Mouse (Mus musculus): ENCODE results near the gene LTO1. TPM values are rescaled to one million over a fixed set of nuclear protein-coding genes. Genes with fewer than 3 reads are reported as not detected.

Gene LTO1
- polyA plus RNA-seq, 1 experiment: 13.5 TPM

DNA sequence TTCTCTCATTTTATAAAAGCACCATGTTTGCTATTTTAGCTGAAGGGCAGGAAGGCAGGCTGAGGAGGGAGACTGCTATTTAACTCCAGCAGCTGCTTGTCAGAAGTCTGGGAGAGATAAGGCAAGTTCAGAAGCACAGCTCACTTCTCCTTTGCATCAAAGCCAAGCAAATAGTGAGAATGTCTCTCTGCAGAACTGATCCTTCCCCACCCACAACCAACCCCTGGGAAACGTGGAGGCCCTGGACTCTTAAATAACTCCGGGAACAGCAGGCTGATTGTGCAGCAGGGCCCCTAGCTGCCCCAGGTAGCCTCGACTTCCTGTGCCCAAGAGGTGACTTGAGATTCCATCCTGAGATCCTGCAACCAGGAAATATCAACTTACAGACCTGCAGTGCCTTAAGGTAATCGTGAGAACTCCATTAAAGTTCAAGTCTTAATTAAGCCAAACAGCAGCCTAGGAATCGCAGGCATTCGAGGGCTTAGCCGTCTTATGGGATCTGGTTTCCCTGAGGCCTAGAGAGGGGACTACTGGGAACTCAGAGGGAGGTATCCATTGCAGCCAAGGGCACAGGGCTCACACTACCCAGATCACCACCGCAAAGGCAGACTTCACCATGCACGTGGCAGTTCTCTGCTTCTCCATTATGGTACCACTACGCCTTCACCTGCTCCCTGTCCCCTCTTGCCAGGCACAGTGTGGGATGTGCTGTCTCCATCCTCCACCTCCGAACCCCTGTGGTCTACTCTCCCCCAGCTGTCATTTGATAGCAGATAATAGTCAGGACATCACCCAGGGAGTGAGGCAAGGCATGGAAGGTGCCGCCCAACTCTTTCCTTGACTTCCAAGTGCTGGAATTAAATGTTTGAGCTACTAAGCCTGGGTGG is 43.9 kb downstream of the LTO1 start:
- Histone ChIP-seq H3K36me3 (ENCODE audit: control insufficient read depth, insufficient read depth) (no peaks in the 10 kb centered on the region), H3K79me3 (ENCODE audit: low read depth) (no peaks in the 10 kb centered on the region), H3ac (ENCODE audit: control insufficient read depth, insufficient read length, low read depth) (no peak overlapping the region), H3K27me3 (ENCODE audit: control insufficient read depth, insufficient read depth, insufficient read length) (no peaks in the 10 kb centered on the region), H3K79me2 (ENCODE audit: control insufficient read depth, insufficient read depth) (no peaks in the 10 kb centered on the region), H3K4me3 (ENCODE audit: insufficient read depth, poor library complexity, severe bottlenecking) (no peak overlapping the region)
- TF ChIP-seq MYOG (IDR thresholded peaks at IDR 0.05; ENCODE audit: control insufficient read depth, extremely low read depth, insufficient read length) (no peak), CTCF (IDR thresholded peaks at IDR 0.05; ENCODE audit: control insufficient read depth, insufficient read depth, insufficient read length) (no peak), FOSL1 (IDR thresholded peaks at IDR 0.05; ENCODE audit: insufficient read depth, low read length, poor library complexity, severe bottlenecking) (no peak), USF1 (IDR thresholded peaks at IDR 0.05; ENCODE audit: low read depth) (no peak), MAX (IDR thresholded peaks at IDR 0.05) (no peak), CEBPB (IDR thresholded peaks at IDR 0.05; ENCODE audit: low read depth) (no peak), MYOD1 (IDR thresholded peaks at IDR 0.05; ENCODE audit: control insufficient read depth, insufficient read length, low read depth) (no peak)

DNA sequence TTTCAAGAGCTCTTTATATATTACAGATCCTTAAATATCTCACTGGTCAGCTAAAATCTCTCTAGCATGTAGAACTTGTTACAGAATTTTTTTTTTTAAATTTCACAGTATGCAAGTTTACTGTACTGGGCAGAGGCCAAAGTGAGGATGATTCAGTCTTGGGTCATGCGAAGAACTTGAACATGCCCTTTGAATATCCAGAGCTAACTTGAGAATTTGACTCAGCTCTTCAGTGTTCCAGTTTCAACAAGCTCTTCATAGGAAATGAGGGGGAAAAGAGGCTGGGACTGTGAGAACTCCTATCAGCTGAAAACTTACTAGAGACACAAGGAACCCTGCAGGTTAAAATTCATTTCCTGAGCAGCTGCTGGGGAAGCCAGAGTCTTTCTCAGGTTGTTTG is 49.0 kb downstream of the LTO1 start:
- no peaks in the 10 kb centered on the region for H3K79me2 ChIP-seq (ENCODE audit: control insufficient read depth, insufficient read depth)
- no peak overlapping the region for H3ac ChIP-seq (ENCODE audit: control insufficient read depth, insufficient read length, low read depth)
- no peak for TF ChIP-seq MAX (IDR thresholded peaks at IDR 0.05)
- TF ChIP-seq MYOG (IDR thresholded peaks at IDR 0.05; ENCODE audit: control insufficient read depth, extremely low read depth, insufficient read length): no peak
- peak; percentile 26 for TF ChIP-seq FOSL1 (IDR thresholded peaks at IDR 0.05; ENCODE audit: insufficient read depth, low read length, poor library complexity, severe bottlenecking)
- no peaks in the 10 kb centered on the region for H3K36me3 ChIP-seq (ENCODE audit: control insufficient read depth, insufficient read depth)
- H3K4me3 ChIP-seq (ENCODE audit: insufficient read depth, poor library complexity, severe bottlenecking): no peak overlapping the region
- no peaks in the 10 kb centered on the region for H3K27me3 ChIP-seq (ENCODE audit: control insufficient read depth, insufficient read depth, insufficient read length)
- H3K79me3 ChIP-seq (ENCODE audit: low read depth): no peaks in the 10 kb centered on the region

DNA sequence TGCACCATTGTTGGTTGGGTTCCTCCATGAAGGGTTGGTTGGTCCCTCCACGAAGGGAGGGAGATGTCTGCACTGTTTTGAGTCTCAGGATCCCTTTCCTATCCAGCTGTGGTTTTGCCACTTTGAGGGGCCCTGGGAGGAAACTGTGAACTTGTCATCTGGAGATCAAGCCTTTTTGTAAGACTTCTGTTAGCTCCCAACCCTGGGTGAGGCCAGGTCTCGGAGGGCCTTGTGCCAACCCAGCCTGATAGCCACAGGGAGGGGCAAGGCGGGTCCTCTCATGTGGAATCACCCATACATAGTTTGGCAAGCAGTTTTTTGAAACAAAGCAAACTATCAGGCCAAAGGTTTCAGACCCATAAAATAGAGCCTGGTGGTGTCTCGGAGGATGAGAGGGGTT is 49.4 kb downstream of the LTO1 start:
- Histone ChIP-seq H3K79me2 (ENCODE audit: control insufficient read depth, insufficient read depth) (no peaks in the 10 kb centered on the region), H3K4me3 (ENCODE audit: insufficient read depth, poor library complexity, severe bottlenecking) (no peak overlapping the region), H3K79me3 (ENCODE audit: low read depth) (no peaks in the 10 kb centered on the region), H3K27me3 (ENCODE audit: control insufficient read depth, insufficient read depth, insufficient read length) (no peaks in the 10 kb centered on the region), H3K36me3 (ENCODE audit: control insufficient read depth, insufficient read depth) (no peaks in the 10 kb centered on the region), H3ac (ENCODE audit: control insufficient read depth, insufficient read length, low read depth) (no peak overlapping the region)
- TF ChIP-seq CEBPB (IDR thresholded peaks at IDR 0.05; ENCODE audit: low read depth) (no peak), CTCF (IDR thresholded peaks at IDR 0.05; ENCODE audit: control insufficient read depth, insufficient read depth, insufficient read length) (no peak)

DNA sequence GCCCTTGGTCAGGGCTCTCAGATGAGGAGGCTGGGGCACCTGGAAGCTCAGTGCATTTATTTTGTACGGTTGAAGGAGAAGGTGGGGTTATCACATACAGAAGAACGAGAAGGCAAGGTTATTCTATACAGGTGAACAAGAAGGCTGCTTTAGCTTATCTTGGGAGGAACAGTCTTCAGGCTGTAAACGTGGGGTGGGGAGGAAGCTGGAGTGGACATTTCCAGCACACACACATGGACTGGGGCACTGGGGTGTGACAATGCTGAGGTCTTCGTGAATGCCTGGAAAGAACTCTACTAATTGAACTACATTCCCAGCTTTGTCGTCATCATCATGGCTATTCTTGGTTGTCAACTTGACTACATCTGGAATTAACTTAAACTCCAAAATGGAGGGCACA is 51.0 kb downstream of the LTO1 start:
- Histone ChIP-seq H3K4me3 (ENCODE audit: insufficient read depth, poor library complexity, severe bottlenecking) (no peak overlapping the region), H3K36me3 (ENCODE audit: control insufficient read depth, insufficient read depth) (no peaks in the 10 kb centered on the region), H3K79me3 (ENCODE audit: low read depth) (no peaks in the 10 kb centered on the region), H3K79me2 (ENCODE audit: control insufficient read depth, insufficient read depth) (no peaks in the 10 kb centered on the region), H3K27me3 (ENCODE audit: control insufficient read depth, insufficient read depth, insufficient read length) (no peaks in the 10 kb centered on the region), H3ac (ENCODE audit: control insufficient read depth, insufficient read length, low read depth) (no peak overlapping the region)
- TF ChIP-seq MYOG (IDR thresholded peaks at IDR 0.05; ENCODE audit: control insufficient read depth, extremely low read depth, insufficient read length): no peak
- TF ChIP-seq FOSL1 (IDR thresholded peaks at IDR 0.05; ENCODE audit: insufficient read depth, low read length, poor library complexity, severe bottlenecking): no peak
- no peak for TF ChIP-seq MYOD1 (IDR thresholded peaks at IDR 0.05; ENCODE audit: control insufficient read depth, insufficient read length, low read depth)
- no peak for TF ChIP-seq USF1 (IDR thresholded peaks at IDR 0.05; ENCODE audit: low read depth)
- TF ChIP-seq CEBPB (IDR thresholded peaks at IDR 0.05; ENCODE audit: low read depth): no peak
- no peak for TF ChIP-seq CTCF (IDR thresholded peaks at IDR 0.05; ENCODE audit: control insufficient read depth, insufficient read depth, insufficient read length)
- TF ChIP-seq MAX (IDR thresholded peaks at IDR 0.05): no peak

DNA sequence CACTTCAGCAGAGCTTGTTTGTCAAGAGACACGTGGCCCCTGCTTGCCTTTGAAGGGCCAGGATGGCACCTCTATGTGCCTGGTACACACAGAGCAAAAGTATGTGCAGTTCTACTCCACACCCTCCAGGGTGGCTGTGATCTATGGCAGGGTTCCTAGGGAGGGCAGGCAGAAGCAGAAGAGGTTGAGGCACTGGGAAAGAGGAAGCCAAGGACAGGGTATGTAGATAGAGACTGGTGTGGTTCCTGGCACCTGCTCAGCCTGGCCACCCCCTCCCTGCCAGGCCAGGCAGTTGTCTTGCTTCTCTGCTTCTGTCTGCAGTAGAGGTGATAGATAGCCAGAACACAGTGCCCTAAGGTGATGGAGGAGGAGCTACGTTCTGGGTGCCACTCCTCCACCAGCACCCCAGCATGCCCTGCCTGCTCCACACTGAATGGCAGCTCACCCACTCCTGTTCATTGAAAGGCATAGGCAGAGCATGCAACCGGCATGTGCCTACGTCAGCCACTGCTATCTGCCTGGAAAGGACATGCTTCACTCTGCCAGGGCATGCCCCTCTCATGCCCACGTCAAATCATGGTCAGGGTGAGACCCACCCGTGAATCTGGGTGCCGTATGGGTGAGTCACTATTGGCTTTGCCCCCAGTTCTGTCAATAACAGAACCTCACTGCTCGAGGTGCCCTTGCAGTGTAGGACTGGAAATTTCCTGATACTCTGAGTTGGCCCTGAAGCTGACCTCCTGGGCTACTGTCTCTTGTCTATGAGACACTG is 56.3 kb downstream of the LTO1 start:
- H3K27me3 ChIP-seq (ENCODE audit: control insufficient read depth, insufficient read depth, insufficient read length): no peaks in the 10 kb centered on the region
- H3K79me2 ChIP-seq (ENCODE audit: control insufficient read depth, insufficient read depth): no peaks in the 10 kb centered on the region
- no peaks in the 10 kb centered on the region for H3K79me3 ChIP-seq (ENCODE audit: low read depth)
- TF ChIP-seq MYOD1 (IDR thresholded peaks at IDR 0.05; ENCODE audit: control insufficient read depth, insufficient read length, low read depth) (no peak), CEBPB (IDR thresholded peaks at IDR 0.05; ENCODE audit: low read depth) (no peak), MYOG (IDR thresholded peaks at IDR 0.05; ENCODE audit: control insufficient read depth, extremely low read depth, insufficient read length) (no peak), USF1 (IDR thresholded peaks at IDR 0.05; ENCODE audit: low read depth) (no peak), MAX (IDR thresholded peaks at IDR 0.05) (no peak), FOSL1 (IDR thresholded peaks at IDR 0.05; ENCODE audit: insufficient read depth, low read length, poor library complexity, severe bottlenecking) (no peak), CTCF (IDR thresholded peaks at IDR 0.05; ENCODE audit: control insufficient read depth, insufficient read depth, insufficient read length) (no peak)
- H3K36me3 ChIP-seq (ENCODE audit: control insufficient read depth, insufficient read depth): no peaks in the 10 kb centered on the region
- H3K4me3 ChIP-seq (ENCODE audit: insufficient read depth, poor library complexity, severe bottlenecking): no peak overlapping the region
- H3ac ChIP-seq (ENCODE audit: control insufficient read depth, insufficient read length, low read depth): no peak overlapping the region
